Comparison of ENCODE assay signal across 8 mouse cellular contexts in the genomic region with DNA sequence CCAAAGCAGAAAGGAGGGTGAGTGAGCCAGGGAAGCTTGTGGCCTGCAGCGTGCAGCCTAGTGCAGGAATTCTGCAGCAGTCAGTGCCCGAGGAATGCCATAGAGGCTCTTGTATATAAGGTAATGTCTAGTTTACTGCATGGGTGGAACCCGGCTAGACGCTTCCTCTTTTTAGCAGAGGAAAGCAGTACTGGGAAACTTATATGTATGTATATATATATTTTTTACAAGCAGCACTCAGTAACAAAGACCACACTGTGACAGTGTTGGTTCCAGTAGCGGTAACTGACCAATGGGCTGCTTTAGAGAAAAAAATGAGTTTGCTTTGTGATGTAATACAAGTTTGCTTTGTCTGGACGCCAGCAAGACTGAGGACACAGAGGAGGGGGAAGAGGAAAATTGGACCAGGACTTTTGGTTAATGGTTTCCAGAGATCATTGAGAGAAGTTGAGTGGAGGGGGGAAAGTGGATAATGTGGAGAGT.
DNase-seq lines count a peak whose midpoint lies in the region; ATAC-seq lines count a peak whose summit lies in the region.

No protein-coding gene starts in this region.

- DNase-seq in heart, postnatal 25 days (ENCODE audit: low spot score), result no peak
- DNase-seq in forebrain, embryonic 11.5 days (ENCODE audit: low spot score), result no peak
- DNase-seq in adrenal gland, postnatal 14 days, result no peak
- DNase-seq in thymus, postnatal 25 days, result no peak

- ATAC-seq in heart, embryonic 12.5 days (ENCODE audit: insufficient number of reproducible peaks, low FRiP score), result 0 out of 2 replicates have a peak, but pooled peaks have one; percentile 24
- peak; percentile 54; the same call in 1 of the 2 replicates for ATAC-seq in forebrain, embryonic 11.5 days (replicated peaks; ENCODE audit: low FRiP score)
- ATAC-seq in kidney, embryonic 14.5 days (ENCODE audit: low FRiP score, low TSS enrichment), result peak; percentile 26; the same call in 1 of the 2 replicates
- no peak for ATAC-seq in frontal cortex, adult (ENCODE audit: low TSS enrichment)

- H3K9ac ChIP-seq in heart, embryonic 12.5 days, result no peak overlapping the region
- H3K9ac ChIP-seq in forebrain, embryonic 11.5 days (ENCODE audit: low read length), result no peak overlapping the region; the same call in 1 of the 2 replicates
- no peak overlapping the region for H3K9ac ChIP-seq in kidney, embryonic 14.5 days (ENCODE audit: low read depth, low read length)

- peaks cover 76% of the 10 kb centered on the region for H3K4me1 ChIP-seq in heart, embryonic 12.5 days (replicated peaks)
- H3K4me1 ChIP-seq in forebrain, embryonic 11.5 days (replicated peaks; ENCODE audit: control insufficient read depth, insufficient read depth, low read length), result peaks cover 38% of the 10 kb centered on the region
- peaks cover 44% of the 10 kb centered on the region for H3K4me1 ChIP-seq in kidney, embryonic 14.5 days (ENCODE audit: control insufficient read depth, insufficient read depth, low read length)
- H3K4me1 ChIP-seq in megakaryocyte, embryonic 14.5 days, result peaks cover 68% of the 10 kb centered on the region

- peak overlapping the region; percentile 99 for H3K27ac ChIP-seq in heart, embryonic 12.5 days (ENCODE audit: poor library complexity, severe bottlenecking)
- peak overlapping the region; percentile 78 for H3K27ac ChIP-seq in forebrain, embryonic 11.5 days (ENCODE audit: low read depth, low read length)
- peak overlapping the region; percentile 82 for H3K27ac ChIP-seq in kidney, embryonic 14.5 days (ENCODE audit: low read depth, low read length)

- intact Hi-C loops in heart, postnatal 25 days (cut with DNase I), result loop anchor here (5.0 kb wide), 2 partner anchors 52 to 83 kb away; no protein-coding TSS in a partner anchor

- no peaks in the 10 kb centered on the region for H3K9me3 ChIP-seq in heart, embryonic 12.5 days (replicated peaks)
- no peaks in the 10 kb centered on the region for H3K9me3 ChIP-seq in forebrain, embryonic 11.5 days (ENCODE audit: control insufficient read depth, low read length)
- no peaks in the 10 kb centered on the region for H3K9me3 ChIP-seq in kidney, embryonic 14.5 days (ENCODE audit: control insufficient read depth, low read length)
- H3K9me3 ChIP-seq in megakaryocyte, embryonic 14.5 days, result peaks cover 4% of the 10 kb centered on the region; the same call in 1 of the 2 replicates

- H3K4me3 ChIP-seq in heart, embryonic 12.5 days, result no peak overlapping the region
- no peak overlapping the region for H3K4me3 ChIP-seq in forebrain, embryonic 11.5 days (ENCODE audit: low read depth, low read length)
- no peak overlapping the region for H3K4me3 ChIP-seq in kidney, embryonic 14.5 days (ENCODE audit: low read length)
- peak overlapping the region; percentile 86 for H3K4me3 ChIP-seq in megakaryocyte, embryonic 14.5 days (replicated peaks)

- no peaks in the 10 kb centered on the region for H3K36me3 ChIP-seq in heart, embryonic 12.5 days
- no peaks in the 10 kb centered on the region; the same call in 1 of the 2 replicates for H3K36me3 ChIP-seq in forebrain, embryonic 11.5 days (ENCODE audit: control insufficient read depth, insufficient read depth, low read length)
- H3K36me3 ChIP-seq in kidney, embryonic 14.5 days (ENCODE audit: control insufficient read depth, insufficient read depth, low read length), result no peaks in the 10 kb centered on the region
- no peaks in the 10 kb centered on the region for H3K36me3 ChIP-seq in megakaryocyte, embryonic 14.5 days (replicated peaks; ENCODE audit: low read length)

- H3K27me3 ChIP-seq in heart, embryonic 12.5 days (replicated peaks), result no peaks in the 10 kb centered on the region
- no peaks in the 10 kb centered on the region for H3K27me3 ChIP-seq in forebrain, embryonic 11.5 days (ENCODE audit: control insufficient read depth, insufficient read depth, low read length)
- no peaks in the 10 kb centered on the region for H3K27me3 ChIP-seq in kidney, embryonic 14.5 days (ENCODE audit: control insufficient read depth, insufficient read depth, low read length)
- peaks cover 2% of the 10 kb centered on the region for H3K27me3 ChIP-seq in megakaryocyte, embryonic 14.5 days (replicated peaks)

- H3K4me2 ChIP-seq in heart, embryonic 12.5 days, result peak overlapping the region; percentile 65
- no peak overlapping the region for H3K4me2 ChIP-seq in forebrain, embryonic 11.5 days (ENCODE audit: low read depth, low read length, severe bottlenecking)
- H3K4me2 ChIP-seq in kidney, embryonic 14.5 days (replicated peaks; ENCODE audit: low read depth, low read length), result peak overlapping the region; percentile 13

- WGBS in heart, embryonic 12.5 days, result 32% methylated on average over 6 of the region's 6 CpGs
- WGBS in forebrain, embryonic 11.5 days, result 41% methylated on average over 6 of the region's 6 CpGs
- 21% methylated on average over 6 of the region's 6 CpGs for WGBS in kidney, embryonic 14.5 days
